Mouse (Mus musculus): ENCODE measurements around the gene Ism1.
A peak's percentile ranks its signal among the peaks of the same experiment; 100 is the strongest.

The Ism1 gene

DNA sequence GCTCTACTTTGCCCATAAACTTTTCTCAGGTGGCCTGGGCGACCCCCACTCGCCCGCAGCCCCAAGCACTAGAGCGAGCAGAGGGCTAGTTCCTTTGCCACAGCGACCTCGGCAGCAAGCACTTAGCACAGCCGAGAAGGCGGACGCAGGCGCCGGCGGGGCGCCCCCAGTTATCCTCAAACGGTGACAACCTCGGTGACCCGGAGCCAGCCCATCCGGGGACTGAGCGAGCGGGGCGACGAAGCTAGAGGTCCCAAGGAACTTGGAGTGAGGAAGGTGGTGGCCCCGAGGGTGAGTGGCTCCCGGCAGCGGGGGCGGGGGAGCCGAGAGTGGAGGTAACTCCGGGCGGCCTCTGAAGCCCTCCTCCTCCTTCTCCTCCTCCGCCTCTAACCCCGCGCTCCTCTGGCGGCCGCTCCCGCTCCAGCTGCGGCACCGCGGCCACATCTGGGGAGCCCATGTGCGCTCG lies at the start of gene Ism1:
TSS of gene Ism1 (plus strand) at position 370 of the 466 bp plus-strand sequence.
- DNase-seq (ENCODE audit: low spot score in 2 of 2) = peak in 1 of 2 experiments; percentile 29

DNA sequence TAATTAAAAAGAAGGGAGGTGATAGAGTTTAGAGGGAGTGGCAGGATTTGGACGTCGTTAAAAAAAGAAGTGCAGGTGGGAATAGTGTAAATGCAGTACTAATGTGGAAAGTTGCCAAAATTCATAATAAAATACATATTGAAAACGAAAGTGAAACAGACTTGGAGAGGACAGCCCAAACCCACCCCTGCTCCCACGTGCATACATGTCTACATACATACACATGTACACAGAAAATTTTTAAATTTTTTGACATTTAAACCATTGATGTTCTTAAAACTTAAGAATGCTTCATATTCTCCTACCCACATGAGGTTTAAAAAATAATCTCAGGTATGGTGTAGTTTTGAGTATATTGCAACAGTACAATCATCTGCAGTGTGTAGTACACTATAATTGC lies 49.2 kb upstream of the Ism1 start:
- DNase-seq (ENCODE audit: low spot score in 2 of 2) = no peak

- no peak for DNase-seq (ENCODE audit: low spot score in 2 of 2)
Observed at GRCm38 (mm10) chr2:139629653-139630052, 48.3 kb upstream of the Ism1 start.

DNA sequence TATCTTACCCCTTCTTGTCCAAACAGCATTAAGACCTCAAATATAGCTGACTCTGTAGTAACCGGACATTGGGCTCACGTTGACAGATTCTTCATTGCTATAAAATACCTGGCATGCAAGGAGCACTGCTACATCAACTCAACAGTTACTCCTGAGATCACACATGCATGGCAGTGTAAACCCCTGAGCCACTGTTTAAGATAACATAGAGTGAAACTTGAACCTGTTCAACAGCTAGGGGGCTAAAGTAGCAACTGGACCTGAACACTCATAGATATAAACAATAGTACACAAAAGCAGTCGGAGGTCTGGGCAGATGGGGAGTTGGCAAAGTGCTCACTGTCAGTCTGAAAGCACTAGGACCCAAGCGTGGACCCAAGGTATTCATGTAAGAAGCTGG lies 43.5 kb upstream of the Ism1 start:
- DNase-seq (ENCODE audit: low spot score in 2 of 2) = no peak

GRCm38 (mm10) chr2:139637861-139638260 lies 40.1 kb upstream of the Ism1 start:
- no peak for DNase-seq (ENCODE audit: low spot score in 2 of 2)

DNA sequence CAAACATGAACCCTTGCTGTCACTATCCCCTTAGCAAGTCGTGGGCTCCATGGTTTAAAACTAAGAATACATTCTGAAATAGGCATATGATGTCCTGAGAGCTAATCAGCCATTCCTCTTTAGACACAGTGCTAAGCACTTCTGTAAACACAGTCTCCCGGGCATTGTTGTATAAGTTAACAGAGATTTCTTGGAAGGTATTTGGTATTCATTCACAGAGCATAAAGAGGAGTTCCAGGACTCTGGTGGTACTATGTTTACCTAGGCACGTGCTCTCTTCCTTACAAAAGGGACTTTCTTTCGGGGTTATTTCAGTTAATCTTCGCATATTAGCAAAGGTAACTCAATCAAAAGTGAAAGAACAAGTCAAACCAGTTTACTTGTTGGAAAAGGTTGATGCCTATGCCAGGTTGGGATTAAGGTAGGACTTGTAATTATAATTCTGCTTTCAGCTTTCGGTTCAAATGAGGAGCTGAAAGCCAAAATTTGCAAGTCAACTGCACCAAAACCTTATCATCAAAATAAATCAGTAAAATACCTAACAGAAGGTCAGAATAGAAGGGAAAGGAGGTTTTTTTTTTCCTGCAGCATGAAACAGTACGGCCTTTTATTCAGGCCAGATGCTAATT lies 36.1 kb upstream of the Ism1 start:
- no peak for DNase-seq (ENCODE audit: low spot score in 2 of 2)

DNA sequence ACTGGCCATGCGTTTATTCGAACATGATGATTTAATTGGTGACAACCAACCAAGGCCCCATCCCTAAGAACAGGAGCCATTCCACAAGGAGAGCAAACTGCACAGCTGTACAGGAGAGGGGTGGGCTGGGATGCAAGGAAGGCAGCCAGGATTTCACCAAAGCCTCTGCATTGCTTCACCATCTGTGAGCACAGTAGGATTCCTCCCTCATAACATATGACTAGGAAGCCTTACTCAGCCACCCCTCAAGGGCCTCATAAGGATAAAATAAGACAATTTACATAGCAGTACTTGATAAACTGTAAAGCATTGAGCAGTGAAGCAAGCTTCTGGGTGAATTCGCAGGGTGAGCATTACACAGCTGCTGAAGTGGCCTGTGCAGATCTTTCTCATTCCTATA lies 28.5 kb upstream of the Ism1 start:
- peak in 1 of 2 experiments; percentile 2 for DNase-seq (ENCODE audit: low spot score in 2 of 2)

DNA sequence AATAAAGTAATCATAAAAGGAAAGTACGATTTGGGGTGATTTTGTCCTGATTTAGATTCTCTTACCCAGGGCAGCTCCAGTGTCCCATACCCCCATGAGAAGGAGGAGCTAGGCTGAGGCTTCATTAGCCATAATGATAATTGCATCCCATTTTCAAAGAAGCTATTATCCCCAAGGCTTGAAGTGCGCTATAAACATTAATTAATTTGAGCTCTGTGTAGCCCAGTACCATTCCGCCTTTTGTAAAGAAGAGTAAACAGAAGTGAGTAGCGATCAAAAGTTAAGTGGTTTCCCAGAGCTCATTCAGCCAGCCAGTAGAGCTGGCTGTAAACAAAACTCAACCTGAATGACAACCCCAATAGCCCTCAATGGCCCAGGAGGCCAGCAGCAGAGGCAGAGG lies 21.2 kb upstream of the Ism1 start:
- no peak for DNase-seq (ENCODE audit: low spot score in 2 of 2)

- no peak for DNase-seq (ENCODE audit: low spot score in 2 of 2)
Observed at GRCm38 (mm10) chr2:139671838-139672237, 6.1 kb upstream of the Ism1 start.

- no peak for DNase-seq (ENCODE audit: low spot score in 2 of 2)
Observed at GRCm38 (mm10) chr2:139672371-139672770, 5.6 kb upstream of the Ism1 start.

- DNase-seq (ENCODE audit: low spot score in 2 of 2) = peak; percentile 34 to 56
Observed at GRCm38 (mm10) chr2:139677065-139677762, 764 bp upstream of the Ism1 start.

- DNase-seq (ENCODE audit: low spot score in 2 of 2) = peak; percentile 26 to 41
Observed at GRCm38 (mm10) chr2:139678275-139679140, 530 bp downstream of the Ism1 start.

DNA sequence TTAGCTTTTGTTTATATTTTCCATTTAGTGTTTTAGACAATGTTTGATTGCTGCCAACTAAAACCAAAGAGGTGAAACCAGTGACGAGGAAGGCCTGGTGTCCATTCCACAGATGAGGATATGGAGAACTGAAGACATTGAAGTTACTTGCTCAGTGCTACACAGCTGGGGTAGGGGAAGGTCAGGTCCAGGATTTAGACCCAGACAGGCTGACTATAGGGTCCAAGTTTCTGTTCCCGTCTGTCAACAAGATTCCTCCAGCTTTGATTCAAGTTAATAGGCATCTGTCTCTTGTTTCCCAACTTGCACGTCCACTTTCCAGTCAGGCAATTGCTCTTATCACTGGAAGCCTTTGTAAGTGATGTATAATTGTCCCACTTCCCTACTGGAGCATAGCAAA lies 4.6 kb downstream of the Ism1 start:
- no peak for DNase-seq (ENCODE audit: low spot score in 2 of 2)

DNA sequence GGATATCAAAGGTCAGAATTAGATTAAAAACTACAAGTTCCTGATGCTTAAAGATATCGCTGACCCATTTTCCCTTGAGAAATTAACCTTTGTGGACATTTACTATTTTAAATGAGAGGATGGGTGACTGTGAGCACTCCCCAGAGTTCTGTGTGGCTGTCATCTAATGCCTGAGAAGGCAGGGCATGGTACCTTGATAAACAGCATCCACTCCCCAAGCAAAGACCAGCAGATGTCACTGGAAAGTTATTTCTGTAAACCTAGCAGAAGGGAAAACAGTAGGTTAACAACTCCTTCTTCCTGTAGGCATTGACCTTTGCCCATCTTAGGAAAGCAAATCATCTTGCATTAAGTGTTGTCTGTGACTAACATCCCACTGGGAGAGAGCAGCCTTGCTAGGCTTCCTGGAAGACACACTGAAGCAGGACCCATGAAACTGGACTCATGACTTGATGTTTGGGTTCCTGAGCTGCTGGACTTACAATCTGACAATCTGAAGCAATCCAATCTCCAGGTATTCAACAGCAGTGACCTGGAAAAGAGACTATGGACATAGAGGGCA lies 11.5 kb downstream of the Ism1 start:
- DNase-seq (ENCODE audit: low spot score in 2 of 2) = no peak

- DNase-seq (ENCODE audit: low spot score in 2 of 2) = no peak
Observed at GRCm38 (mm10) chr2:139693521-139693920, 15.5 kb downstream of the Ism1 start.

GRCm38 (mm10) chr2:139694638-139695037 lies 16.7 kb downstream of the Ism1 start:
- no peak for DNase-seq (ENCODE audit: low spot score in 2 of 2)

DNA sequence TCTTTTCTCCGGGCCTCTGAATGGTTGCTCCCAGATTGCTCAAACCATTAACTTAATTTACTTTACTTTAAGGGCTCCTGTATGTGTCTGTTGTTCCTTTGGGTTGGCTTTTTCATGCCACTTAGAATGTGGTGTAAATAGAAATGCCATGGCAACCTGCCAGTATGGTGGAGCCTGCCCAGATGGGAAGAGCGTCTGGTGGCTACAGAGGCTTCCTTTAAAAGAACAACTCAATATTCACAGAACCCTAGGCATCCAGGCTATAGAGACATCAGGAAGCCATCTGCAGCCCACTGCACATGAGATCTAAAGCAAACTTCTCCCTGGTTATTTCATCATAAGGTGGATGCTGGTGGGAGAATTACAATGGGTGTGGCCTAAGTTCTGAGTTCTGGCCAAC lies 18.6 kb downstream of the Ism1 start:
- DNase-seq (ENCODE audit: low spot score in 2 of 2) = peak in 1 of 2 experiments; percentile 6

DNA sequence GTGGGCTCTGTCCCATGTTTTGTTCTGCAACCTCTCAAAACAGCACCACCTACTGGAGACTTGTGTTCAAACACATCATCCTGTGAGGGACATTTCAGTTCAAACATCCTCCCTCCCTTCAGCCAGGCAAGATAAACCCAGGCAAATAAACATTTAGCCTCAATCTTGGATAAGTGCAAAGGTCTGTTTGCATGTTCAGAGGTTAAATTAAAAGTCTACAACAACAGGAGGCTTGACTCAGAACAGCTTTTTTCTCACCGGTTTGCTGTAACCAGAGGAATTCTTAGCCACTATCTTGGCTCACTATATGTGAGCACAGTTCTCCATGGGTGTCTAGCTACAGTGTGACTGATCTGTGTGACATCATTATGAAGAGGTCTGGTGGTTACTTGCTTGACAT lies 22.6 kb downstream of the Ism1 start:
- DNase-seq (ENCODE audit: low spot score in 2 of 2) = no peak

DNA sequence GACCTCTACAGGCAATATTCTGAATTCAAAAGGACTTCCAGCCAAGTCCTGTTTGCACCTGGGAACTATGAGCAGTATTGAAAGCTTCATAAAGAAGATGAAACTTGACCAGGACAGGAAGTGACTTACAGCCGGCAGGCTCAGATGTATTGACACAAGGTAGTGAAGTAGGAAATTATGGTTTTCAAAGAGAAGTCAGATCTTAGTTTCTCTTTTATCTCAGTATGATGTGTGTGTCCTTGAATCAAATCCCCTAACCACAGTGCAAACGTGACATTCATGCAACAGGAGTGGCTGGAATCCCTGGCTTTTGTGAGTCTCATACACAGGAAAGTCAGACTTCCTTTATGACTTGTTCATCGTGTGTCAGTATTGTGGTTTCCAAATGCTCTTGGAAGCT lies 27.0 kb downstream of the Ism1 start:
- no peak for DNase-seq (ENCODE audit: low spot score in 2 of 2)

- DNase-seq (ENCODE audit: low spot score in 2 of 2) = no peak
Observed at GRCm38 (mm10) chr2:139708194-139708899, 30.4 kb downstream of the Ism1 start.

GRCm38 (mm10) chr2:139711640-139712039 lies 33.7 kb downstream of the Ism1 start:
- DNase-seq (ENCODE audit: low spot score in 2 of 2) = no peak

Data from cerebellum, postnatal 4 days (tissue).